Mouse (Mus musculus): ENCODE results near the gene Gadd45gip1.
A peak's percentile ranks its signal among the peaks of the same experiment; 100 is the strongest.
"Not testable (repeated sequence)": the region's sequence is repeated elsewhere in the genome, so short reads cannot be mapped to it uniquely, and the experiment has no call there.

The Gadd45gip1 gene

GRCm38 (mm10) chr8:84797256-84797797 lies 34.0 kb upstream of the Gadd45gip1 start:
- no peak for DNase-seq (ENCODE audit: low read depth, low spot score)

DNA sequence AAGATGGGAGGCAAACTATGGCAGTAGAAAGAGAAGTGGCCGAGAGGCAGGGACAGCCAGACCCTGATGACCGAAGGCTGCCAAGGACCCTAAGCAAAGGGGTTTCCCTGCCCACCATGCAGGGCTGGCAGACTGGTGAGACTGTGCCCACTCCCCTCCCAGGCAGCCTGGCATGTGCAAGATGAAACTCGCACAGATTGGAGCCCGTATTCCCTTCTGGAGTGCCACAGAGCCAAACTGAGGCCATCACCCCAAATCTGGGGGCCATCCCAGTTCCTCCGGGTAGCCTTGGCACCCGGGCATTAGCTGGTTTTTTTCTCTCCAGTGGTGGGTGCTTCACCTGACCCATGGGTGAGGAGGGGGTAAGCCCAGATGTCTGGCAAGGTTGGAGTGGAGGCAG lies 33.4 kb upstream of the Gadd45gip1 start:
- DNase-seq (ENCODE audit: low read depth, low spot score) = no peak

DNA sequence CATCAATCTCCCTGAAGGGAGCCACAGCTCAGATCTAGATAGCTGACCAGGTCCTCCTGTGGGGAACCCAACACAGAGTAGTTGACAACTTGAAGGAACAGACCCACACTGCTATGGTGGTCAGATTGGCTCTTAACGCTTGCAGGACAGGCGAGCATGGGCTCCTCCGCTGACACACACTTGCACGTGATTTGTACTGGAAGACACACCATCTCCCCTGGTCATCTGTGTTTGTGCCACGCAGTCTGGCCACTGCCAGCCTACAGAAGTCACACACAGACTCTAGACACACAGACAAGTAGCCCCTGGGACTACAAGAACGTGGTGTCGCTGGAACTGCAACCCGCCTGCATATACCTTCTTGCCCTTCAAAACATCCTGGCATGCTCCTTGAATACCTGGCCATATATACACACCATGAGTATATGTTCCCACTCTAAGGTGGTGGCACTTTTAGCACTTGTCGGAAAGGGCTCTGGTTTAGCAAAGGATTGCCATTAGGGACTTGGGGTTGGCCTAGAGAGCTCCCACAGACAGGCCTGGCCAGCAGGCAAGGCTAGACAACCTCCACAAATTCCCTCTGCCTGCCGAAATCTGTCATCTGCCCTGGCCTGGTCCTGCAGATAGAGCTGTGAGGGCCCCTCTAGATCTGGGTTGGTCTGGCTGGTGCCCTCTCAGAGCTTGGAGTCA lies 32.7 kb upstream of the Gadd45gip1 start:
- DNase-seq (ENCODE audit: low read depth, low spot score) = no peak

DNA sequence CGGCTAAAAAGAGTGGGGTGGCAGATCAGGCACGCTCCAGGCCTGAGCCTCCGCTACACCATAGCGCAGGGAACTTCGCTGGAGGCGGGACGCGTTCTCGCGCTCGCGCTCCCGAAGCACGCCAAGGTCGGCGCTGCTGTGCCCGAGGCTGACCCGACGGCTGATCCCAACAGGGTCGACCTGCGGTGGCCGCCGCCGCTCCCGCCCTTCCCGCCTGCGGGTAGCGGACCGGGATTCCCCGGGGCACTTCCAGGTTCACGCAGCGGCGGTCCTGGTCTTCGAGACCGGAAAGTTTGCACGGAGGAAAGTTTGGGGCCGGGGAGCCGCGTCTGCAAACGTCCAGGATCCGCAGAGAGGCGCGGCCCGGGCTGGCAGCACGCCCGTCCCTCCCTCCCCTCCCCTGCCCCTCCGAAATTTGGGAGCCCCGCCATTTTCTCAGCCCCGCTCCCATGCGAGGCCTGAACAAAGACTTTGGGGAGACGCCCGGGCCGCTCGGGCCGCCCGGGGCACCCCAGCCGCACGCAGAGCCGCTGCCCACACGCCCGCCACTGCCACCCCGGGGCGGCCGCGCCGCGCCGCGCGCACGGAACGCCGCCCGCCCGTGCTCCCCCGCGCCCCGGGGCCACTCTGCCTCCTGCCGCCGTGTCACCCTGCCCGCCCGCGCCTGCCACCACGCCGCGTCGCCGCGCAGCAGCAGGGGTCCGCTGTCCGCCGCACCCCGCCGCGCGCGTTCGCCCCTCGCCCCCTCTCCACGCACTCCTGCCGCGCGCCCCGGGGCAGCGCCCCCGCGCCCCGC lies 32.0 kb upstream of the Gadd45gip1 start:
- DNase-seq (ENCODE audit: low read depth, low spot score) = no peak

GRCm38 (mm10) chr8:84799999-84800831 lies 31.1 kb upstream of the Gadd45gip1 start, which contains the start of gene Nfix:
Gene Nfix (minus strand): TSS chr8:84800344.
- DNase-seq (ENCODE audit: low read depth, low spot score) = no peak

- DNase-seq (ENCODE audit: low read depth, low spot score) = no peak
Measured at GRCm38 (mm10) chr8:84806031-84806430, 25.3 kb upstream of the Gadd45gip1 start.

- DNase-seq (ENCODE audit: low read depth, low spot score) = no peak
Measured at GRCm38 (mm10) chr8:84809109-84809940, 22.0 kb upstream of the Gadd45gip1 start.

DNA sequence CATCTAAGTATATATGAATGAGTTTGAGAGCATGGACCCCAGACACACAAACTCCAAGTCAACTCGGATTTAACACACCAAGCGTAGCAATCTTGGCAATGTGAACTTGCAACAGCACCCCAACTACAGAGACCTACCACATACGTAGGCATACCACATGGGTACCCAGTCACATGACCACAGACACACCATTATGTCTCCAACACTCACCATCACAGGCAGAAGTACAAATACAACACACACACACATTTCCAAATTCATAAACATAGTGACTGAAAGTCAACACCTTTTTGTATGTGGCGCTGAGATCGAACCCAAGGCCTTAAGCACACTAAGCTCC lies 21.4 kb upstream of the Gadd45gip1 start:
- no peak for DNase-seq (ENCODE audit: low read depth, low spot score)

GRCm38 (mm10) chr8:84810896-84811295 lies 20.4 kb upstream of the Gadd45gip1 start:
- DNase-seq (ENCODE audit: low read depth, low spot score) = peak; percentile 85

- DNase-seq (ENCODE audit: low read depth, low spot score) = no peak
Measured at GRCm38 (mm10) chr8:84811303-84811702, 20.0 kb upstream of the Gadd45gip1 start.

GRCm38 (mm10) chr8:84813059-84813458 lies 18.3 kb upstream of the Gadd45gip1 start:
- DNase-seq (ENCODE audit: low read depth, low spot score) = peak; percentile 69

DNA sequence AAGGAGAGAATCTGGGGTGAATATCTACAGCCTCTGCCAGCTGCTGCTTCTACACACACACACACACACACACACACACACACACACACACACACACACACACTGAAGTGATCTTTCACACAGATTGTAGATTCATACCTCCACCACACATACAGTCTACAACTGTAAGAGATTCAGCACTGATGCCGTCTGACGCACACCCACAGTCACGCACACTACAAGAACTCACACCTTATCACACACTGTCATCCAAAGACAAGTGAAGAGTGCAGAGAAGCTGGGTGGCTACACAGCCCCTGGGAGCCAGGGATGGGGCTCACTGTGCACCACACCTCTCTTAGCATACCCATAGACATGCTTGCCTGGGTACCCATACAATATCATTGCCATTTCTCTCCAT lies 17.5 kb upstream of the Gadd45gip1 start:
- no peak for DNase-seq (ENCODE audit: low read depth, low spot score)

DNA sequence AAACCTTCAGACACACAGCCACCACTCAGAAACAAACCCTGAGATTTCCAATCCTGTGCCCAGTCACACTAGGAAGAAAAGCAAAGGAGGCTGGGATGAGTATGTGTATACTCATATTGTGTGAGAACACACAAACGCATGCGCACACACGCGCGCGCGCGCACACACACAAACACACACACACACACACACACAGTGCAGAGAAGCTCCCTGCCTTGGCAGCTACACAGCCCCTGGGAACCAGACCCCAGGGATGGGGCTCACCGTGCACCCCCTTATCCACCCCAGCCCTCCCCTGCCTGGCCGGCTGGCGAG lies 17.1 kb upstream of the Gadd45gip1 start:
- no peak for DNase-seq (ENCODE audit: low read depth, low spot score)

- no peak for DNase-seq (ENCODE audit: low read depth, low spot score)
Measured at GRCm38 (mm10) chr8:84814555-84815441, 16.5 kb upstream of the Gadd45gip1 start.

DNA sequence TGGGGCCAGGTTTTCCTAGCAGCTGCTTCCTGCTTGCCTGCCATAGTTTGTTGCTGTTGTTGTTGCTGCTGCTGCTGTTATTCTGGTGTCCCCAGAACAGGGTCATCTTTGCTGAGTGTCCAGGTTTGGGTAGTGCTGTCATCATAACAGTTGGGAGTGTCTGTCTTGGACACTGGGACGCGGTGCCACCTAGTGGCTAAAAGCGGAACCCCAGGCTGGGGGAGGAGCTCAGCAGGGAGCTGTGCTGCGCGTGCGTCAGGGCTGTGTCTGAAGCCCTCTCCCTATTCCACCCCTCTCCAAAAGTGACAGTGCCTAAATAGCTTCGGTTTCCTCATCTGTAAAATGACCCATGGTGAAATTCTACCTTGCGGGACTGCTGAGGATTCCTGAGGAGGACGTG lies 15.8 kb upstream of the Gadd45gip1 start:
- DNase-seq (ENCODE audit: low read depth, low spot score) = peak; percentile 88

DNA sequence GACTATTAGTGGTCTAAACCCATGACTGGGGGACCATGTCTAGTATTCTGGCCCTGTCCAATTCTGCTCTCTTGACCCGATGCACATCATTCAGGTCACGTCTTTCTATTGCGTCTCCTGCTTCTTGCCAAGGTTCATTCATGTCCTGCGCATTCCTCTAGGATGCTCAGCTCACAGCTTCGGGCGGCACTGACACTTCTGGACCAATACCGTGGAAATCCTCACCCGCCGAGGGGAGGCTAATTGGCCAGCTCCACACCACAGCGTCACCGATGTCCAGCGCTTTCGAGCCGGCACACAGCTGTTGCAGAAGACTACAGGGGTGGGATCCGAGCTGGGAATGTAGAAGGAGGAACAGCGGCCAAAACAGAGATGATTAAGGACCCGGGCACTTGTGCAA lies 15.2 kb upstream of the Gadd45gip1 start:
- DNase-seq (ENCODE audit: low read depth, low spot score) = no peak

DNA sequence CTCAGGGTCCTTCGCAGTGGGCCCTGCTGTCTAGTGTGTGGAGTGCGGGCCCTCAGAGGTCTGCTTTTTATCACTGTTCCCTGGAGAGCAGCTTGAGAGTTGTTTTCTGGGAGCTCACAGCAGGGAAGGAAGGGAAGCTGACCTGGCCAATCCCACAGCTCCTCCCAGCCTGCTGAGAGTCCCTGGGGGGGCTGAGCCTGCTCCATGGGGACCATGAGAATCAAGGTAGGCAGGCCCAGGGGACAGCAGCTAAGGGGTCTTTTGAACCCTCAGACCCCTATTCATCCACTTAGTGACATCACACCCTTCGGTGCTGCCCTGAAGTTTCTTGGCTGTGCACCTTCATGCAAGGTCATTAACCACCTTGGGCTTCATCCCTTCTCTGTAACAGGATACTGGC lies 8.6 kb upstream of the Gadd45gip1 start, which contains the start of gene Dand5:
TSS of gene Dand5 (minus strand) at position 101 of the 400 bp plus-strand sequence.
- no peak for DNase-seq (ENCODE audit: low read depth, low spot score)

DNA sequence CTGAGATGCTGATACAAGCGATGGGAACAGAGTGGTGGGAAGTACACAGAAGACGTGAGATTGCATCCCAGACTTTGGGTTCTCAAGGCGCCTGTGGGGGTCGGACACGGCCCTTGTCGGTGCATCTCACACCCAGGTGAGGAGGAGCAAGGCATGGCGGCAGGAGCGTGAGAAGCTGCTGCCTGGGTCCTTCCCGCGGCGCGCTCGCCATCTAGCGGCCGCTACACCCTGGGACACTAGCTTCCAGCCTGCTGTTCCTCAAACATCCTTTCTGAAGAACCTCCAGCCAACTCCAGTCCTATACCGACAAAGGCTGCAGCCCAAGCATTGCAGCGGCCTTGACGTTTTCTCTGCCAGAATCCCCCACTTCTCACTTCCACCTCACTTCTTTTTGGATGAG lies 7.7 kb upstream of the Gadd45gip1 start:
- DNase-seq (ENCODE audit: low read depth, low spot score) = peak; percentile 76

GRCm38 (mm10) chr8:84825636-84826035 lies 5.7 kb upstream of the Gadd45gip1 start:
- no peak for DNase-seq (ENCODE audit: low read depth, low spot score)

DNA sequence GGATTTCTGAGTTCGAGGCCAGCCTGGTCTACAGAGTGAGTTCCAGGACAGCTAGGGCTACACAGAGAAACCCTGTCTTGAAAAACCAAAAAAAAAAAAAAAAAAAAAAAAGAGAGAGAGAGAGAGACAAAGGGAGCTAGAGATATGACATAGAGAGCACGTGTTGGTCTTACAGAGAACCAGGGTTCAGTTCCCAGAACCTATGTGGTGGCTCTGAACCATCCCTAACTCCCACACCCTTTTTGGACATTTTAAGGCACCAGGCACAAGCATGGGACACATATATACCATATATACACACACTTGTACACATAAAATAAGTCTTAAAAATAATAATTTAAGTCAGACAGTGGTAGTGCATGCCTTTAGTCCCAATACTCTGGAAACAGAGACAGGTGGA lies 4.8 kb upstream of the Gadd45gip1 start:
- not testable (repeated sequence) for DNase-seq (ENCODE audit: low read depth, low spot score)

Measured in forelimb bud, embryonic 11.5 days (tissue).